Mouse (Mus musculus) CD4-positive naive resting alpha-beta T cell, adult 76 days (primary cell): ENCODE data around the gene Blzf1. TPM values are rescaled to one million over a fixed set of nuclear protein-coding genes. Genes with fewer than 3 reads are reported as not detected.

Experiments
- total RNA-seq: library from RNA; stranded (reverse); gene quantifications from one replicate; pipeline ENCODE4 v1.2.4, GENCODE M21; 2023

The Blzf1 gene
- 13.6 TPM for total RNA-seq

DNA sequence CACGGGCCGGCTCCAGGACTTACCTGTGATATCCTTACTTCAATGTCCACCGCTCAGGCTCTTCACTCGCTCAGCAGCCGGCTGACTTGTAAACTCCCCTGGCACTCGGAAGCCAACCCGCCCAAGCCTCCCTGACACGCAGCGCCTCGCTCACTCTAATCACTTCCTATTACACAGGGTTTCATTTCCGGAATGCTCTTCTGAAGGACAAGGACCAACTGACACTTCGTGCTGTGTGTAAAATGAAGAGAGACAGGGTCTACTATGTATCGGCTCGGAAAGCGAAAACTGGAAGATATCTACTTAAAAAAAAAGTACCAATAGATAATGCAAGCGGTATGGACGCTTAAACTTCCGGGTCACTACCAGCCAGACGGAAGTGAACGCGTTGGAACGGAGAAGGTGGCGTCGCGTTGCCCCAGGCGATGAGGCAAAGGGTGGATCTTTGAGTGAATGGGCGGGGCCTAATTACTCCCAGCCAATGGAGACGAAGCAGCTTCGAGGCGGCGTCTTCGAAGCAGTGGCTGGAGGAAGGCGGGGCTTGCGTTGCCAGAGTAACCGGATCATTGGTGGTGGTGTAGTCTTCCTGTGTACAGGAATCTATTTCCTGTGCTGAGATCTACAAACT lies at the start of gene Blzf1:
TSS of gene Blzf1 (minus strand) at position 366 of the 628 bp plus-strand sequence.

DNA sequence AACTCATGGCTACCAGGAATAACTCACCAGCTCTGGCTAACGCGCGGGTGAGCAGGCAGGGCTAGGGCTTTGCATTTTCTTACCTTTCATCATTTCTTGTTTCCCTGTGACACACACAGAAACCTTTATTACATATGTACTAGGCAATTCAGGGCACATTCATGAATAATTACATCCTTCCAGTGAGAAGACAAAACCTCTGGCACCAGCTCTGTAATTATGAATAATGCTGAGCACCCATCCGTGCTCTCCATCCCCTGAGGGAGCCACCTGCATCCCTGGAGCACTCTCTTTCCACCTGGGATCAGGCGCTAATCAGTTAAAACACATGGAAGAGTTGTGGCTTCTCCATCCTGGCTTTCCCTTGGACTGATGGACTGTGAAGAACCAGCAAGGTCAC lies 3.5 kb downstream of the Blzf1 start, which contains the start of gene Nme7:
TSS of gene Nme7 (plus strand) at position 301 of the 400 bp plus-strand sequence.

GRCm38 (mm10) chr1:164275455-164275954 lies 31.8 kb downstream of the Blzf1 start, which contains the start of gene Ccdc181:
Gene Ccdc181, plus strand, starts transcription at chr1:164275585.

DNA sequence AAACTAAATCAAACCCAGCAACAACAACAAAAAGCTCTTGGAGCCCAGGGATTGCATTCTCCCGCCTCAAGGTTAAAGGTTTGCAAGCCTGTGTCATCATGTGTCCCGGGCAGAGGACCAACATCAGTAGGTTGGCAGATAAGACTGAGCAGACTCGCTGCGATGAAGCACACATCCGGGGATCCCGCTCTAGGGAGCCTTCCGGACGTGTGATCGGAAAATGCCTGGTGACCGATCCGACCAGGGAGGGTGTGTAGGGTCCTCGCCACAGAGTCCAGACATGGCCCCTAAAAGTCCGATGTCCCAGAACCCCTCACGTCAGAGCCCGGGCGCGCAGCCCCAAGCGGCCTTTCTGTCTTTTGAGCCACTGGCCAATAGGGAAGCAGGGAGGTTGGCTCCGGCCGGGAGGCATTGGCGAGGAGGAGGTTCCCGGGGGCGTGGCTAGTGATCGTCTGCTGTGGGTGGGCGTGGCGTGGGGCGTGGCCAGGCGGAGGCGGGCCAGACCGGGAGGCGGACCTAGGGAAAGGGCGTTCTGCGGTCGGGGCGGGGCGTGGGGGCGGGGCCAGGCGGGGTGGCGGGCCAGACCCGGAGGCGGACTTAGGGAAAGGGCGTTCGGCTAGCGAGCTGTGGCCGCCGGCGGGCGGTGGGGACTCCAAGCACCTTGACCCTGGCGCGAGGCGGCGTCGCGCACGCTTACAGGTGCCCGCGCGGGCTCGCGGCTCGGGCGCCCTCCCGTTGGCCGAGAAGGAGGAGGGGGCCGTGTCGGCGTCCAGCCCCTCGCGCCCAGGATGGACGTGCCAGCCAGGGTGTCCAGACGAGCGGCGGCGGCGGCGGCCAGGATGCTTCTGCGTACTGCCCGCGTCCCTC lies 58.6 kb downstream of the Blzf1 start, which contains the start of gene Slc19a2:
TSS of gene Slc19a2 (plus strand) at position 582 of the 867 bp plus-strand sequence.

Other genes starting within 250 kb of the Blzf1 start
- gene Sell, start 245.5 kb downstream of the Blzf1 start, total RNA-seq, result 525 TPM
- 0.29 TPM for gene Selp, start 192.2 kb downstream of the Blzf1 start, total RNA-seq
- gene F5, start 155.7 kb downstream of the Blzf1 start, total RNA-seq, result 0.91 TPM
- 9.0 TPM for gene Slc19a2, start 58.4 kb downstream of the Blzf1 start, total RNA-seq
- gene Ccdc181, start 31.9 kb downstream of the Blzf1 start, total RNA-seq, result 3.2 TPM
- gene Nme7, start 3.4 kb downstream of the Blzf1 start, total RNA-seq, result 9.3 TPM
- gene Atp1b1, start 150.9 kb upstream of the Blzf1 start, total RNA-seq, result 105 TPM